Mouse (Mus musculus) E14TG2a.4 (cell line): ENCODE measurements at regions not wholly inside any gene's neighbourhood (a gene's known extent, or its start where the extent isn't known, plus 50 kb on each side); places are given as distances from the start of the nearest gene placed in this dataset.

Source experiments
- H3K27me3 ChIP-seq: 2 replicates; pipeline ENCODE4 v1.6.1; 2014; ENCODE audit warnings: low read length, control low read depth; ENCODE audit not compliant: insufficient read depth
- H3K36me3 ChIP-seq: 2 replicates; pipeline ENCODE4 v1.6.1; 2014; ENCODE audit warnings: low read length, control low read depth; ENCODE audit not compliant: insufficient read depth
- H3K4me1 ChIP-seq: replicated peaks from 2 replicates; pipeline ENCODE4 v1.6.1; 2014; ENCODE audit warnings: low read depth, low read length, control low read depth
- H3K4me3 ChIP-seq: replicated peaks from 2 replicates; pipeline ENCODE4 v1.5.1; 2014; ENCODE audit warnings: mild to moderate bottlenecking, low read length
- H3K9me3 ChIP-seq: 2 replicates; pipeline ENCODE4 v1.6.1; 2014; ENCODE audit warnings: low read length, control low read depth
- CTCF ChIP-seq: conservative IDR thresholded peaks from 2 replicates; pipeline ENCODE4 v1.5.1; 2014; ENCODE audit warnings: low read length
- NANOG ChIP-seq: IDR thresholded peaks from 2 replicates; pipeline ENCODE4 v1.6.1; 2014; ENCODE audit warnings: borderline replicate concordance, low read length, mixed read lengths
- POU5F1 ChIP-seq: IDR thresholded peaks from 2 replicates; pipeline ENCODE4 v1.6.1; 2014; ENCODE audit warnings: low read length, borderline replicate concordance

- no peaks in the 10 kb centered on the region for H3K9me3 ChIP-seq
- peaks cover 21% of the 10 kb centered on the region for H3K27me3 ChIP-seq
- TF ChIP-seq NANOG: no peak
- no peak for TF ChIP-seq CTCF
- TF ChIP-seq POU5F1: no peak
- H3K4me1 ChIP-seq: peaks cover 9% of the 10 kb centered on the region; the same call in 1 of the 2 replicates
- H3K36me3 ChIP-seq: no peaks in the 10 kb centered on the region
- H3K4me3 ChIP-seq: peak overlapping the region; percentile 46
These were observed 51.6 kb upstream of the Gadd45a start for GRCm38 (mm10) chr6:67088741-67089455.

- Histone ChIP-seq H3K9me3 (no peaks in the 10 kb centered on the region), H3K36me3 (no peaks in the 10 kb centered on the region), H3K4me3 (no peak overlapping the region), H3K27me3 (peaks cover 21% of the 10 kb centered on the region), H3K4me1 (peaks cover 9% of the 10 kb centered on the region; the same call in 1 of the 2 replicates)
- TF ChIP-seq CTCF (no peak), POU5F1 (no peak), NANOG (no peak)
These were observed 50.7 kb upstream of the Gadd45a start for GRCm38 (mm10) chr6:67087837-67088440.

GRCm38 (mm10) chr6:67087393-67087792, 50.1 kb upstream of the Gadd45a start:
- TF ChIP-seq NANOG (no peak), CTCF (no peak)
- Histone ChIP-seq H3K4me1 (peaks cover 9% of the 10 kb centered on the region; the same call in 1 of the 2 replicates), H3K27me3 (peaks cover 21% of the 10 kb centered on the region), H3K36me3 (no peaks in the 10 kb centered on the region), H3K9me3 (no peaks in the 10 kb centered on the region), H3K4me3 (no peak overlapping the region)
